Mouse (Mus musculus): ENCODE data around the gene Tecta.

DNA sequence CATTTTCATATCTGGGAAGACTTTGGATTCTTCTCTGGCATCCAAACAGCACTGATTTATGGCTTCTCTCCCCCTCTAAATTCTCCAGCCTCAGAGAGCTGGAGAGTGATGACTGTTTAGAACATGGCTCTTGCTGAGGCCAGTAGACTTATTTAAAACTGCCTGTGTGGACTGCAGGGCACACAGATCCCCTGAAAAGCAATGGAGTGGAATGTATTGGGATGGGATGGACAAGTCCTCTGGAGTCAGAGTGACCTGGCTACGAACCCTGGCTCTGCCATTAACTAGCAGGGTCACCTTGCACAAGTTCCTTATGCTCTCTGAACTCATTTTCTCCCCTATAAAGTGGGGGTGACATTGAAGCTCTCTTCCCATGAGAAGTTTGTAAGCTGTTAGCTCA, 44.9 kb downstream of the Tecta start:
- no peak for TF ChIP-seq CTCF (IDR thresholded peaks at IDR 0.05; ENCODE audit: low read depth, low read length)
- no peak for TF ChIP-seq POLR2A (IDR thresholded peaks at IDR 0.05; ENCODE audit: insufficient read depth, low read length)
